Mouse (Mus musculus): ENCODE data around the gene Fgfr2. TPM values are rescaled to one million over a fixed set of nuclear protein-coding genes. Genes with fewer than 3 reads are reported as not detected.

Fgfr2 gene
- total RNA-seq, 2 experiments from 2014 or later: 44.0 to 52.8 TPM

DNA sequence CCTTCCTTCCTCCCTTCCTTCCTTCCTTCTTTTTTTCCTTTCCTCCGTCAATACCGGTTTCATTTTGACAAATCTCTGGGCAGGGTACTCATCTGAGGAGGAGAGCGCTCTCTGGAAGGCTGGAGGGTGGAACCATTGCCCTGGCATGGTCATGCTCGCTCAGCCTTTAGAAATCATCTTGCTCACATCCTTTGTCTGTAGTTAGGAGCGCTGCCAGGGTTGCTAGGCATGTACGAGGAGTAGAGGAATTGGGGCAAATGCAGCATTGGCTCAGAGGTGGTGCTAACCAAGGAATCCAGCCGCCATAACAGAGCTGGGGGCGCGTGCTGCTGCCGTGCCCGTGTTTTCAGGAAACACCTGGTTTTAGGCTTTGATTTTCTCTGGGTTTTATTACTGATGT, 491.8 kb downstream of the Fgfr2 start:
- DNase-seq (ENCODE audit: low spot score in 2 of 2): peak; percentile 31 to 52

DNA sequence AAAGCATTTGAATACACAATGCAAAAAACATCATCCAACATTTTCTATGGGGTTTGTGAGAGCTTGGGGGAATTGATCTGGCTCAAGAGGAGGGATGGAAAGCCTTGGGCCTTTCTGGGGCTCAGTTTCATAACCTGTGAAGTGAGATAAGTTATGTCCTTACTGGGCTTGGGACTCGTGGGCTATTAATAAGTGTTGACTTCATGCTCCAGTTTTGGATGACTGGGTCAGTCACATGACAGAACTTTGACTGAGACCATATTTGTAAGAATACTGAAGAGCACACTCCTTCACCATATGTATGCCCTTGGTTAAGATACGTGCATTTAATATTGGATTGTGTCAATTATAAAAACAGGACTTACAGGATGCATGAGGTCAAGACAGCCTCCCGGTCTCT, 495.7 kb downstream of the Fgfr2 start:
- no peak for DNase-seq (ENCODE audit: low spot score in 2 of 2)

DNA sequence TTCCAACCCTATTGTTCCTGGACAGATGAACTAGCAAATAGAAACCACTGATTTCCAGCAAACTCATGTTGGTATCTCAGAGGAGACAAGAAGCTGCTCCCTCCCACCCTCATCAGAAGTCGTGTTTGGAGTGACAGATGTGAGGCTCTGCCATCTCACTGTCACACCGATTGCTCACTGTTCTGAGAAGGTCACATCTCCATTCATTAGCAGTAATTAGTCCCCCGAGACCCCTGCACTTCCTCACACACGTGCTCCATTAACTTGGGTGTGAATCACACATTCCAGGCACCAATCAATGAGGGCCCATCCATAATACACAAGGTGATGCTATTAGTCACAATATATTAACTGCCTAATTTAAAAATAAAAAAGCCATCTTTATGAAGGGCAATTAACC, 497.0 kb downstream of the Fgfr2 start:
- no peak for DNase-seq (ENCODE audit: low spot score in 2 of 2)

DNA sequence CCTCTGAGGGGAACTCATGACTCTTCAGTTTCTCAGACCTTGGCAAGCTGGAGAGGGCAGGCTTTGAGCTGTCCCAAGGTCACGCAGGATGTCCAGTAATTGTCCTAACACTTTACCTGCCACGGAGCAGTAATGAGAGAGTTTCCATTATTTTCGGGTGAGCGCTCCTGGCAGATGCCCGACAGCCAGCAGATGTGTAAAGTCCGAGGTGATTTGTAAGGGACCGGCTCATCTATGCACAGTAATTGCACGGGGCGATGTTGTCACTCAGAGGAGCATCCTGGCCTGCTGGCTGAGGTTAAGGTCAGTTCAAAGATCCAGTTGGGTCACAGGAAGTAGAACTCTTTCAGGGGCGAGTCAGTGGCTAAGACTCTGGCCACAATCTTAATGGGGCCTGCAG, 499.0 kb downstream of the Fgfr2 start:
- no peak for DNase-seq (ENCODE audit: low spot score in 2 of 2)

DNA sequence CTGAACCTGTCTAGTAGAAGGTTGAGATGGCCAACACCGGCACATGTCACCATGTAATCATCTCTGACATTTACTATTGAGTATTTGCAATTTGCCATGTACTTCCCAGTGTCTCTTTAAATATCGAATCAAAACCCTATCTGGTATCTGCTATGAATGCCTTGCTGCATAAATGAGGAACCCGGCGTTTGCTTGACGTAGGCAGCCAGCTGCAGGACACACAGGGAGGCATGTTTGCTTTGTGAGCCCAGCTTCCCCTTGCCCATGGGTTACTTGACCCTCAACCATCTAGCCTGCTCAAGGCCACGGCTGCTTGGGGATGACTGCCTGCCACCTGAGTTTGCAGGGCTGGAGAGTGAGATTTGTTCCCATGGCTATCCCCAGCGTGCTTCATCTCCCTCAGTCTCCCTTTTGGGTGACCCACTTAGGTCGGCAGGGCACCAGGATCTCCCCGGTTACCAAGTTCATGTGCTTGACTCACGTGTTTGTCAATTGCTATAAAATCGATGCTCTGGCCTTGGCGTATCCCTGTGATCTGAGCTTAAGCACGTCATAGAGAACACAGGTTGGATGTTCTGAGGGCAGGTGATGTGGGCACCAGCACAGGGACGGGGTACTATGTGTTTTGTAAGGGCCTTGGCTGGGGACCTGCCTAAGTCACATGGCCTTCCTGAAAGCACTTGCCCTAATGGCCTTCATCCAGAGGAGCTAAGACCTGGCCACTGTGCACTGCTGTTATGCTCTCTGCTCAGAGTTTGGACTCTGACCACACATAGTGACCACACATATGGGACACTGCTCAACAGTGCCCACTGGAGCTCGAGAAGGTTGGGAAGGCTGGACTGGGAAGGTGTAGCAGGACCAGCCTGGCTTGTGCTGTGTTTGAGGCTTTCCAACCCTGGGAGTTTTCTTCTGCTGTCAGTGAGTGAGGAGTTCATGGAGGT, 502.9 kb downstream of the Fgfr2 start:
- no peak for DNase-seq (ENCODE audit: low spot score in 2 of 2)

DNA sequence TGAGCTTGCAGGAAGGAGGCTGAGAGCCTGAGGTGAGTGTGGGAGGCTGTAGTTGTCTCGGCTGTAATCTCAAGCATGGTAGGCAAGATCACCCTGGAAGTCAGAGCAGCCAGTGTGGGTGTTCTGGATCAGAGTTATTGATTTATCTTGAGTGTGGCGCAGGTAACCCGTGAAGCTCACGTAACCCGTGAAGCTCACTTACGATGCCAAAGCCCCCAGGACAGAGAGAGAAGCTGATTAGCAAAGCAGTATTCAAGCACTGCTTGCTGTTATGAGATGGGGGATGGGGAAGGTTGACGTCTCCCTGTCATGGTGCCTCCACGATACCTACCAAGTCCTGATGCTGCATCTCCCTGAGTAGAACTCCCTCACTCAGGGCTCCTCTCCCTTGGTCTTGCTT, 503.6 kb downstream of the Fgfr2 start:
- no peak for DNase-seq (ENCODE audit: low spot score in 2 of 2)

DNA sequence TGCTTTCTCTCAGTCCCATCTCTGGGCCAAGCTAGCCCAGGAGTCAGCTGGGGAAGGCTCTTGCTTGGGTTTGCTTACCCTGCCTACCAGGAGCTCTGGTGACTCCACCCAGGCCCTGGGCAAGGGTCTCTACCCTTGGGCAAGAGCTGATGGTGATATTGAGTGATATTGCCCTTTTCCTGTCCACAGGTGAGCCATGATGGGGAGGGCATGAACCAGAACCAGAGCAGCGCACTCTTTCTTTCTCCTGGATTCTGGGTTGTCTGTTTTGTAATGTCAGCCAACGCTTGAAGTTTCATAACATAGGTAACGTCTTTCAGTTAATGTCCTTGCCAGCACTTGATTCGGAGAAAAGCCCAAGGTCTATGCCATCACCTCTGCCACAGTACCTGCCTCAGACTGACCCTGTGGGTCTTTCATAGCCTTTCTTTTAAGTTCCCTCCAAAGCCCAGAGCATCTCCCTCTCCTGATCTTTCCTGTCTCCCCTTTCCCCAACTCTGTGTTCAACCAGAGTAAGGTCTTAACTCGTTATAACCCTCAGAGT, 506.1 kb downstream of the Fgfr2 start:
- DNase-seq (ENCODE audit: low spot score in 2 of 2): no peak

DNA sequence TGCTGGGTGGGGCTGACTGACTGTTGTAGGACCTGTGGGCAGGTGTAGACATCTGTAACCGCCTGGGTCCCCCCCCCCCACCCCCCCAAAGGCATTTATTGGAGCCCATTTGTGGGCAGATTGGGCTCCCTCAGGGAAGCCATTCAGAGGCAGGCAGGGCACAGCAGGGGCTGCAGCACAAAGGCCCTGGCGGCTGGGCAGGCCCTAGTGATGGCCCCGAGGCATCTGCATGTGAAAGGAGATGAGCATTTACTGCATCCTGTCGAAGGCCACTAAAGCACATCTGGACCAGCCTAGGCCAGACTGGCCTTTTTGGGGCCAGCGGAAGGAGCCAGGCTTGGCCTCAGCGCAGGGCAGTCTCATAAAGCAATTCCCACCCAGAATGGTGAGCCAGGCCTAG, 506.8 kb downstream of the Fgfr2 start:
- DNase-seq (ENCODE audit: low spot score in 2 of 2): no peak

DNA sequence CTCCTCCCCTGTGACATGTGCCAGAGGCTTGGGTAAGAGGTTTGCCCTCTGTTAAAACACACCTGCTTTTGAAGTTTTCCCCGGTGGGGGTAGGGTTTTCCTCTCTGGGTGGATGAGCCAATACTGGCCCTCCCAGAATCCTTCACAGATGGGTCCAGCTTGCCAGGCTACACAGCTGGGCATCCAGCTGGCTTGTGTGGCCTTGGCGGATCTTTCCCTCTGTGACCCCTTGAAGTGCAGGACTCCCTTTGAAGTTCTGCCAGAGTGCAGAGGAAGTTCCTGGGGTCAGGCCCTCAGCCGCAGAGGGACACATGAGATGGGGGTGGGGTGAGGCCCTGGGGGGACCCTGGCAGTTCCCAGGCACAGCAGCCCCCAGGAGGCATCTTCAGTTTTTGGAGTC, 507.8 kb downstream of the Fgfr2 start:
- DNase-seq (ENCODE audit: low spot score in 2 of 2): no peak

DNA sequence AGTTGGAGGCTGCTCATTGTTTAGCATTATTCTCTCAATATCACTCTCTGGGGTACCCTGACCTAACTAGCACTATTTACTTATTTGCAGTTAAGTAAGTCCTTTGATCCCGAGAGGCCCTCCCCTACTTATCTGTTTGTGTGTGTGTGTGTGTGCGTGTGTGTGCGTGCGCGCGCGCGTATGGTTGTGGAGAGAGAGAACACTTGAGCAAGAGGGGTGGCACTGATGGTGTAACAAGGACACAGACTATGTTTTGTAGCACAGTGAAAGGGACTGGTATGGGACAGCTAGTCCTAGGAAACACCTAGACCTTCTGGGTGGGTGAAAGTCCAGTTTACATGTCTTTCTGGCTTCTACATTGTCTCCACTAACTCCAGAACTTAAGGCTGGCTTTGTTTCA, 511.6 kb downstream of the Fgfr2 start:
- DNase-seq (ENCODE audit: low spot score in 2 of 2): no peak

DNA sequence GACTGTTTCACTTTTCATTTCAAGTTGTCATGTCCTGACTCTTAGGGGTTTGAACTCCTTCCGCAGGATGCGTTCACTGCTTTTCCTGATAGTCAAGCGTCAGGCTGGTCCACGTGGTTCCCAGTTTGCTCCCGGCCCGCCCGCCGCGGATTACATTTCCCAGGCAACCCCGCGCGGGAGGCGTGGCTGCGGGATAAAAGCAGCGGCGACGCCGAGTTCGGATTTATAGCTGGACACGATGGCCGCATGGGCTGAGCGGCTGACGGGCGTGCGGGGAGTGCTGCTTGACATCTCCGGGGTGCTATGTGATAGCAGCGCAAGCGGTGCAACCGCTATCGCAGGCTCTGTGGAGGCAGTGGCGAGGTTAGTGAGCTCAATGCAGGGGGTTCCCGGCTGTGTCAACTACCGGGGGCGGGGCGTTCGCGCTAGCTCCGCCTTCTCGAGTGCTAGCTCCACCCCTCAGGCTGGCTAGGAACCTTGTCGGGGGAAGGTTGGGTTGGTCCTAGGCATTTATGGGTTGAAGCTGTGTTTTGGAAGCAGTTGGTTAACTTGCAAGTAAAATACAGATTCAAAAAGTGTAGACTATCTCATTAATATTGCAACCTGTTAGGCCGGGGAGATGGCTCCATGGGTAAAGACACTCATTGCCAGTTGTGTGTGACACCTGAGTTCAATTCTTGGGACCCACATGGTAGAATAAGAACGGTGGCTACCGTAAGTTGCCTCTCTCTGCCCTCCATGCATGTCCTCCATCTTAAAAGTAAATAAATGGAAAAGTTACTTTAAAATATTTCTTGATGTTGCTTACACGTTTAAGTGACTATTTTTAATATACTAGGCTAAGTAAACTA, 512.5 kb downstream of the Fgfr2 start, which contains the start of gene Lhpp:
Gene Lhpp (plus strand): TSS at position 171 of the 851 bp plus-strand sequence.
- DNase-seq (ENCODE audit: low spot score in 2 of 2): peak; percentile 74 to 84

DNA sequence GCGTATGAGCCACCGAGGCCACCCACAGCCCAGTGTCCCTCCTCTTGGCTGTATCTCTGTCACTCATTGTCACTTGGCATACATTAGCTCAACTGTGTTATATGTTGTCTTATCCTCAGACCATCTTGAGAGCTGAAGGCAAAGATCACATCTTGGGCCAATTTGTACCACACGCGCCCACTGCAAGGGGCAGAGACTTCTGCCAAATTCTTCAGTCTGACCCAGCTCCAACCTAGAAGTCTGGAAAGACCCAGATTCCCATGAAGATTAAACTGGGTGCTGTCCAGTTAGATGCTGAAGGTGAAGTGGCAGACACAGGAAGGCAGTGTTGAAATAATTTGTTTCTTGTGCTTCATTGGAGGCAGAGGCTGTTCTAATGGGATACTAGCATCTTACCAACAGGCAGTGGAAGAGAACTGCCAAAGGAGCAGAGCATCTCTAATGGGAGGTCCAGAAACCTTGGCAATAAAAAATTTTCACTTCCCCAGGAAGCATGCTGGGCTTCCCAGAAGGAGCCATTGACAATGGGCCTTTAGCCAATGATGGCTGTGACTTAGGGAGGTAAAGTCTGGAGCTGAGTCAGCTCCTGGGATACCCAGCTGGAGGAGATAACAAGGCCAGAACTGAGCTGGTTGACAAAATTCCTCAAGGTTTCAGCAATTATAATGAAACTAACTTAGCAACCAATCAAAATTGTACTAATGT, 514.7 kb downstream of the Fgfr2 start:
- no peak for DNase-seq (ENCODE audit: low spot score in 2 of 2)

DNA sequence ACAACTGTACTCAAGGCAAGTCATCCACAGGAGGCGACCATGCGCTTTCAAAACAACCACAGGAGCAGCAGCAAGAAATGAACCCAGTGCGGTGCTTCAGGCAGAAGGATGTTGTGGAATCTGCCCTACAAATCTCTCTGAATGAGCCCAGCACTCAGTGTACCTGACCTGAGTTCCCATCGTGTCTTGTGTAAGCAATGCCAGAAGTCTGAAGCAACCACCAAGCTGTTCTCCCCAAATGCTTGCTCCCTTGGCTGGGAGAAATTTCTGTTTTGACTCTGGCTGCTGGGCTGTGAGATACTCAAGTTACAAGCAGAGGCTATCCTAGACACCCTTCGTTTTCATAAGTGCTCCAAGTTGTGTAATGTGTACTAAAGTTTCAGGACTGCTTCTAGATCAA, 517.5 kb downstream of the Fgfr2 start:
- DNase-seq (ENCODE audit: low spot score in 2 of 2): no peak

DNA sequence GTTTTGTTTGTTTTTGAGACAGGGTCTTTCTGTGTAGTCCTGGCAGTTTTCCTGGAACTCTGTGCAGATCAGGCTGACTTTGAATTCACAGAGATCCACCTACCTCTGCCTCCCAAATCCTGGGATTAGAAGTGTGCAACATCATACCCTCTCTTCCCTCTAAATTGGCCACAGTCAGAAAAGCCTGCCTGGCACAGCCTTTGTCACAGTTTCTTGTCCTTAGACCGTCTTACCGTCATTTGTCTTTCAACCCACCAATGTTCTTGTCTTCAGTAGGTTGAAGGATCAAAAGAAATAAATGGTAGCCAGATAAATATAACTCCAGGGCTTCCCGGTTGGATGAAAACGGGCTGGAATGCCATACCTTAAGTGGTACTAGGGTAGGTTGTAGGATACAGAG, 518.4 kb downstream of the Fgfr2 start:
- no peak for DNase-seq (ENCODE audit: low spot score in 2 of 2)

DNA sequence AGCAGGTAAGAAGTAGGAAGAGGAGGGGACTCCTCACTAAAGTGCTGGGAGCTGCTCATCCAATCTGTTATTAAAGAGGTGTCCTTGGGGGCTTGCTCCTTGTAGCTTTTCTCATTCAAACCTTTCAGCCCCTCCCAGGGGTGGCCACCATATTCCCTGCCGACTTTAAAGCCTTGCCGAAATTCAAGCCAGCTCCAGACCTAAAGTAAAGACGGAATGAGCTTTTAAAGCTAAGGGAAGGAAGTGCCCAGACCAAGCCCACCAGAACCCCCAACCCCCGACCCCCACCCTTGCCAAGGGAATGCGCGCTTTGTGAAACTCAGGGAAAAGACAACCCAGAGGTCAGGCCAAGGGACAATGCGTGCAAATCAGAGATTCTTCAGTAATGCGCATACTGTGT, 522.2 kb downstream of the Fgfr2 start:
- DNase-seq (ENCODE audit: low spot score in 2 of 2): no peak

DNA sequence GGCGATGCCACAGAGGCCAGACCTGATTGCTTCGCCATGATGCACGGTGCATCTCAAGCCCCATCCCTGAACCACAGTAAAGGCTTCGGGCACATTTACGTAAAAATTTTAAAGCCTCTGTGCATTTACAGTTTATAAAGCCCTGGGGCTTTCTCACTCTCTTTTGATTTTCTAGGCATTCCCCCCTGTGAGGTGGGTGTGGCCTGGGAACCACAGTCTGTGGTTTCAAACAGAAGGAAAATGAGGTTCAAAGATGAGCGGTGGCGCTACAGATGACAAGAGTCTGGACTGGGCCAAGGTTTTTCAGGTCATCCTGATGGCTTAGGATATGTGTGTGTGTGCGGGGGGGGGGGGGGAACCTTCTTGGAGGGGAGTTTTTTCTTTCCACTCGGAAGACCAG, 523.1 kb downstream of the Fgfr2 start:
- no peak for DNase-seq (ENCODE audit: low spot score in 2 of 2)

DNA sequence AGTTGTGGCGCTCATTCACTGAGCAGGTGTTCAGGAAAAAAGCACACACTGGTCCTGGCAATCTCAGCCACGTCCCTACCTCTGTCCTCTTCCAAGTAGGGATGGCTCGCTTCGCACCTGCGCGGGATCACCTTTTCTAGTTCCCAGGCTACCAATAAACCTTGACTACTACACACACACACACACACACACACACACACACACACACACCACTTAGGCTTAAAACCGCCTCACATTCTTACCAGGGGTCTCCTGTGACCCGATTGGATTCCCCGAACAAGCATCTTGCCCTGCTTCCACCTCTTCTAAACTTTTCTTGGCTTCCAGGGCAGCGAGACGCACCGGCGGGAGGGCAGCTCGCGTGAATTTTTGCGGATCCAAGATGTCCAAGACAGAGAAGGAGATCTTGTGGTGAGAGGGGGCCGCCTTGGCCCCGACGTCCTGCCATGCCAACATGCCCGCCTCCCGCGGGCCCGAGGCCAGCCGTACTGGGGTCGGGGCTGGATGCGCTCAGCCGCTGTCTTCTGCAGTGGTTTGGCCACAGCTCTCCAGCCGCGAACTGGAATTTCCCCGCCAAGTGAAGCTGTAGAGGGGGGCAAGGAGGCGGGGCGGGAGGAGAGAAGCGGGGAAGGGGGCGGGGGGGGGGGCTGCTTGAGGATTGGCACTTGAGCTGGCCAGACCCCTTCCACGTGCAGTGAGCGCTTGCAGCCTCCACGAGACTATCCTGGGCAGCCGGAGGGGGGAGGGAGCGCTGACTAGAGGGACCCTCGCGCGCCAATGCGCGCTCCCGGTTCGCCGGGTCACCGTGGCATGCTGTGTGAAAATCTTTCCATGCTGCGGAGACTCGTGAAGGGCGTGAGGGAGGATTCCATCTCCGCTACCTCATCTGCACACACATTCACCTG, 523.8 kb downstream of the Fgfr2 start, which contains the start of gene Nkx1-2:
Gene Nkx1-2 (minus strand): TSS at position 567 of the 905 bp plus-strand sequence.
- no peak for DNase-seq (ENCODE audit: low spot score in 2 of 2)

DNA sequence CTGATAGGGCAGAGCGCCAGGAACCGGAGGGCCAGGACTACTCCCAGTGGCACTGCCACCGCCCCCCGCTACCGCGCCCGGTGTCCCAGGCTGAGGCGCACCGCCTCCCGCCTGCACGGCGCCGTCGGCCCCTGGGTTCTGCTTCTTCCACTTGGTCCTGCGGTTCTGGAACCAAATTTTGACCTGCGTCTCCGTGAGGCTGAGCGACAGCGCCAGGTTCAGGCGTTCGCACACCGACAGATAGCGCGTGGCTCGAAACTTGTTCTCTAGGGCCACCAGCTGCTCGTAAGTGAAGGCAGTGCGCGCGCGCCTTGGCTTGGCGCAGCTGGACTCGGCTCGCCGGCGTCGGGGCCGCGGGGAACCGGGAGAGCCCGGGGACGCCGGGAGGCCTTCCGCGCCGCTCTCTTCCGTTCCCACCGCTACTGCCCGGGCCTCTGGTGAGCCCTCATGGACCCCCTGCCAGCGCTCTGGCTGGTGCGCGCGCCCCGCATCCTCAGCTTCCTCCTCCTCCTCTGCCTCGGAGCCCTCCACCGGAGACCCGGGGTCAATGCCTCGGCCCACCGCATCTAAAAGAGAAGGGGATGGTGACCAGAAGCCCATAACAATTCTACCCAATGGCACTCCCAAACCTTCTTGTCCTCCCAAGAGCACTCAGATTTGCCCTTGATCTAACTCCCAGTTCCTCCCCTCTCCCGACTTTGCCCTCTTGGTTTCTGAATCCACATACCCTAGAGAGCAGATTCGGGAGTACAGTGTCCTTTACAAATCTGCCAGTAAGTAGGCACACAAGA, 525.7 kb downstream of the Fgfr2 start:
- DNase-seq (ENCODE audit: low spot score in 2 of 2): no peak

DNA sequence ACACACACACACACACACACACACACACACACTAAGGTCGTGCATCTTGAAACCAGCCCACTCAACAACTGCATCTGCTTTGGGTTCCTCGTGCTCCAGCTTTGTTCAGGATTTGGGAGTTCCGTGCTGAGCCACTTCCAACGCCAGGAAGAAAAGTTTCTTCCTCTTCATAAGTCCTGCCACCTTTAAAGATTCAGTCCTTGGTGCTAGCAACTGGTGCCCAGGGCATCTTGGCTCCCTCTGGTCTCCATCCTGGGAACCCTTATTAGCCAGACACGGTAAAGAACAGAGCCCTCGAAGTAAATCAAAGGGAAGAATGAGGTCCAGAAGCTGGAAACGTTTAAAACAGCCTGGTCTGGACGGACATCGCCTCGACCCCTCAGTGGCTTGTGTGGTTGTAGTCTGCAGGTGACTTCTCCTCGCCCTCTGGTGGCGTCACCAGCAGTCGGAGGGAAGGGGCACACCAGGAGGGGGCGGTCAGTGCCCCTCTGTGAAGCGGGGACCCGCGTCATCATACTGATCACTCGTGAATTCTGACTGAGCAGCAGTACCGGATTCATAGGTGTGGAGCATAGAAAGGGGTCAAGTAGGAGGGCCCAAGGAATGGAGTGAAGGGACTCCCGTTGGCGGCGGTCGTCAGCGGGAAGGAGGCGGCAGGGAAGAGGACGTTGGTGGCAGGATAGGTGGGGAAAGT, 526.4 kb downstream of the Fgfr2 start:
- no peak for DNase-seq (ENCODE audit: low spot score in 2 of 2)

Data from left cerebral cortex, adult 18-20 months (tissue).